Mouse (Mus musculus): ENCODE measurements around the gene Trpm8. TPM values are rescaled to one million over a fixed set of nuclear protein-coding genes. Genes with fewer than 3 reads are reported as not detected.

The Trpm8 gene
- polyA plus RNA-seq, 1 experiment from 2014 or later = 0.04 TPM

- no peak overlapping the region for H3K27ac ChIP-seq (replicated peaks in 1 of 2; ENCODE audit: control insufficient read depth in 1 of 2, insufficient read depth in 1 of 2, low read depth in 2 of 2, low read length in 2 of 2)
- H3K9me3 ChIP-seq (ENCODE audit: control insufficient read depth, low read length) = peaks cover 67% of the 10 kb centered on the region
- no peak overlapping the region for H3K4me2 ChIP-seq (ENCODE audit: low read length)
- H3K27me3 ChIP-seq (ENCODE audit: control insufficient read depth, insufficient read depth, low read length) = no peaks in the 10 kb centered on the region
- no peak for ATAC-seq (ENCODE audit: insufficient number of reproducible peaks, insufficient read depth, low FRiP score, low read depth)
- H3K4me1 ChIP-seq (ENCODE audit: control insufficient read depth in 2 of 2, insufficient read depth in 2 of 2, low read length in 2 of 2) = no peaks in the 10 kb centered on the region
- no peak overlapping the region for H3K9ac ChIP-seq (ENCODE audit: low read length)
- 31% methylated on average over 3 of the region's 3 CpGs for WGBS
- H3K36me3 ChIP-seq (ENCODE audit: control insufficient read depth, insufficient read depth, low read length) = no peaks in the 10 kb centered on the region
- H3K4me3 ChIP-seq (ENCODE audit: control insufficient read depth in 1 of 2, insufficient read depth in 1 of 2, low read depth in 1 of 2, low read length in 2 of 2) = no peak overlapping the region
These were observed 10.8 kb downstream of the Trpm8 start for GRCm38 (mm10) chr1:88288056-88288788.

GRCm38 (mm10) chr1:88288789-88289127 lies 11.3 kb downstream of the Trpm8 start:
- peaks cover 65% of the 10 kb centered on the region for H3K9me3 ChIP-seq (ENCODE audit: control insufficient read depth, low read length)
- no peak overlapping the region for H3K27ac ChIP-seq (replicated peaks in 1 of 2; ENCODE audit: control insufficient read depth in 1 of 2, insufficient read depth in 1 of 2, low read depth in 2 of 2, low read length in 2 of 2)
- H3K27me3 ChIP-seq (ENCODE audit: control insufficient read depth, insufficient read depth, low read length) = no peaks in the 10 kb centered on the region
- WGBS = 60% methylated on average over 3 of the region's 3 CpGs
- no peaks in the 10 kb centered on the region for H3K4me1 ChIP-seq (ENCODE audit: control insufficient read depth in 2 of 2, insufficient read depth in 2 of 2, low read length in 2 of 2)
- H3K9ac ChIP-seq (ENCODE audit: low read length) = no peak overlapping the region
- no peak overlapping the region for H3K4me2 ChIP-seq (ENCODE audit: low read length)
- H3K36me3 ChIP-seq (ENCODE audit: control insufficient read depth, insufficient read depth, low read length) = no peaks in the 10 kb centered on the region
- no peak for ATAC-seq (ENCODE audit: insufficient number of reproducible peaks, insufficient read depth, low FRiP score, low read depth)
- H3K4me3 ChIP-seq (ENCODE audit: control insufficient read depth in 1 of 2, insufficient read depth in 1 of 2, low read depth in 1 of 2, low read length in 2 of 2) = no peak overlapping the region

GRCm38 (mm10) chr1:88289152-88289551 lies 11.7 kb downstream of the Trpm8 start:
- no peaks in the 10 kb centered on the region for H3K36me3 ChIP-seq (ENCODE audit: control insufficient read depth, insufficient read depth, low read length)
- ATAC-seq (ENCODE audit: insufficient number of reproducible peaks, insufficient read depth, low FRiP score, low read depth) = no peak
- peaks cover 64% of the 10 kb centered on the region for H3K9me3 ChIP-seq (ENCODE audit: control insufficient read depth, low read length)
- no peak overlapping the region for H3K4me3 ChIP-seq (ENCODE audit: control insufficient read depth in 1 of 2, insufficient read depth in 1 of 2, low read depth in 1 of 2, low read length in 2 of 2)
- 49% methylated on average over 2 of the region's 2 CpGs for WGBS
- no peak overlapping the region for H3K4me2 ChIP-seq (ENCODE audit: low read length)
- H3K27ac ChIP-seq (replicated peaks in 1 of 2; ENCODE audit: control insufficient read depth in 1 of 2, insufficient read depth in 1 of 2, low read depth in 2 of 2, low read length in 2 of 2) = no peak overlapping the region
- no peak overlapping the region for H3K9ac ChIP-seq (ENCODE audit: low read length)
- no peaks in the 10 kb centered on the region for H3K27me3 ChIP-seq (ENCODE audit: control insufficient read depth, insufficient read depth, low read length)
- no peaks in the 10 kb centered on the region for H3K4me1 ChIP-seq (ENCODE audit: control insufficient read depth in 2 of 2, insufficient read depth in 2 of 2, low read length in 2 of 2)

- no peaks in the 10 kb centered on the region for H3K27me3 ChIP-seq (ENCODE audit: control insufficient read depth, insufficient read depth, low read length)
- H3K4me3 ChIP-seq (ENCODE audit: control insufficient read depth in 1 of 2, insufficient read depth in 1 of 2, low read depth in 1 of 2, low read length in 2 of 2) = no peak overlapping the region
- no peaks in the 10 kb centered on the region for H3K4me1 ChIP-seq (ENCODE audit: control insufficient read depth in 2 of 2, insufficient read depth in 2 of 2, low read length in 2 of 2)
- no peak overlapping the region for H3K4me2 ChIP-seq (ENCODE audit: low read length)
- no peak overlapping the region for H3K27ac ChIP-seq (replicated peaks in 1 of 2; ENCODE audit: control insufficient read depth in 1 of 2, insufficient read depth in 1 of 2, low read depth in 2 of 2, low read length in 2 of 2)
- no peaks in the 10 kb centered on the region for H3K36me3 ChIP-seq (ENCODE audit: control insufficient read depth, insufficient read depth, low read length)
- H3K9ac ChIP-seq (ENCODE audit: low read length) = no peak overlapping the region
- no peak for ATAC-seq (ENCODE audit: insufficient number of reproducible peaks, insufficient read depth, low FRiP score, low read depth)
- 35% methylated on average over 4 of the region's 4 CpGs for WGBS
- peaks cover 63% of the 10 kb centered on the region for H3K9me3 ChIP-seq (ENCODE audit: control insufficient read depth, low read length)
These were observed 12.5 kb downstream of the Trpm8 start for GRCm38 (mm10) chr1:88289917-88290316.

GRCm38 (mm10) chr1:88290511-88290910 lies 13.1 kb downstream of the Trpm8 start:
- H3K4me3 ChIP-seq (ENCODE audit: control insufficient read depth in 1 of 2, insufficient read depth in 1 of 2, low read depth in 1 of 2, low read length in 2 of 2) = no peak overlapping the region
- H3K4me1 ChIP-seq (ENCODE audit: control insufficient read depth in 2 of 2, insufficient read depth in 2 of 2, low read length in 2 of 2) = no peaks in the 10 kb centered on the region
- no peak overlapping the region for H3K27ac ChIP-seq (replicated peaks in 1 of 2; ENCODE audit: control insufficient read depth in 1 of 2, insufficient read depth in 1 of 2, low read depth in 2 of 2, low read length in 2 of 2)
- H3K27me3 ChIP-seq (ENCODE audit: control insufficient read depth, insufficient read depth, low read length) = no peaks in the 10 kb centered on the region
- 58% methylated on average over 1 of the region's 1 CpGs for WGBS
- no peak overlapping the region for H3K4me2 ChIP-seq (ENCODE audit: low read length)
- ATAC-seq (ENCODE audit: insufficient number of reproducible peaks, insufficient read depth, low FRiP score, low read depth) = no peak
- no peak overlapping the region for H3K9ac ChIP-seq (ENCODE audit: low read length)
- no peaks in the 10 kb centered on the region for H3K36me3 ChIP-seq (ENCODE audit: control insufficient read depth, insufficient read depth, low read length)
- H3K9me3 ChIP-seq (ENCODE audit: control insufficient read depth, low read length) = peaks cover 62% of the 10 kb centered on the region

GRCm38 (mm10) chr1:88291409-88292005 lies 14.0 kb downstream of the Trpm8 start:
- peaks cover 62% of the 10 kb centered on the region for H3K9me3 ChIP-seq (ENCODE audit: control insufficient read depth, low read length)

GRCm38 (mm10) chr1:88292057-88292456 lies 14.6 kb downstream of the Trpm8 start:
- ATAC-seq (ENCODE audit: insufficient number of reproducible peaks, insufficient read depth, low FRiP score, low read depth) = no peak
- WGBS = 50% methylated on average over 2 of the region's 2 CpGs
- H3K9me3 ChIP-seq (ENCODE audit: control insufficient read depth, low read length) = peaks cover 59% of the 10 kb centered on the region

More at GRCm38 (mm10) chr1:88291409-88292005, 14.0 kb downstream of the Trpm8 start:
- no peak for ATAC-seq (ENCODE audit: insufficient number of reproducible peaks, insufficient read depth, low FRiP score, low read depth)
- Histone ChIP-seq H3K4me3 (ENCODE audit: control insufficient read depth in 1 of 2, insufficient read depth in 1 of 2, low read depth in 1 of 2, low read length in 2 of 2) (no peak overlapping the region), H3K4me1 (ENCODE audit: control insufficient read depth in 2 of 2, insufficient read depth in 2 of 2, low read length in 2 of 2) (no peaks in the 10 kb centered on the region), H3K27me3 (ENCODE audit: control insufficient read depth, insufficient read depth, low read length) (no peaks in the 10 kb centered on the region), H3K27ac (replicated peaks in 1 of 2; ENCODE audit: control insufficient read depth in 1 of 2, insufficient read depth in 1 of 2, low read depth in 2 of 2, low read length in 2 of 2) (no peak overlapping the region), H3K9ac (ENCODE audit: low read length) (no peak overlapping the region), H3K36me3 (ENCODE audit: control insufficient read depth, insufficient read depth, low read length) (no peaks in the 10 kb centered on the region), H3K4me2 (ENCODE audit: low read length) (no peak overlapping the region)
- 49% methylated on average over 3 of the region's 3 CpGs for WGBS

GRCm38 (mm10) chr1:88294650-88295049 lies 17.2 kb downstream of the Trpm8 start:
- Histone ChIP-seq H3K36me3 (ENCODE audit: control insufficient read depth, insufficient read depth, low read length) (no peaks in the 10 kb centered on the region), H3K27ac (replicated peaks in 1 of 2; ENCODE audit: control insufficient read depth in 1 of 2, insufficient read depth in 1 of 2, low read depth in 2 of 2, low read length in 2 of 2) (no peak overlapping the region), H3K27me3 (ENCODE audit: control insufficient read depth, insufficient read depth, low read length) (no peaks in the 10 kb centered on the region), H3K9me3 (ENCODE audit: control insufficient read depth, low read length) (peaks cover 67% of the 10 kb centered on the region), H3K9ac (ENCODE audit: low read length) (no peak overlapping the region), H3K4me1 (ENCODE audit: control insufficient read depth in 2 of 2, insufficient read depth in 2 of 2, low read length in 2 of 2) (no peaks in the 10 kb centered on the region), H3K4me2 (ENCODE audit: low read length) (no peak overlapping the region), H3K4me3 (ENCODE audit: control insufficient read depth in 1 of 2, insufficient read depth in 1 of 2, low read depth in 1 of 2, low read length in 2 of 2) (no peak overlapping the region)
- WGBS = 13% methylated on average over 1 of the region's 1 CpGs
- no peak for ATAC-seq (ENCODE audit: insufficient number of reproducible peaks, insufficient read depth, low FRiP score, low read depth)

More at GRCm38 (mm10) chr1:88292057-88292456, 14.6 kb downstream of the Trpm8 start:
- Histone ChIP-seq H3K4me1 (ENCODE audit: control insufficient read depth in 2 of 2, insufficient read depth in 2 of 2, low read length in 2 of 2) (no peaks in the 10 kb centered on the region), H3K36me3 (ENCODE audit: control insufficient read depth, insufficient read depth, low read length) (no peaks in the 10 kb centered on the region), H3K4me3 (ENCODE audit: control insufficient read depth in 1 of 2, insufficient read depth in 1 of 2, low read depth in 1 of 2, low read length in 2 of 2) (no peak overlapping the region), H3K27me3 (ENCODE audit: control insufficient read depth, insufficient read depth, low read length) (no peaks in the 10 kb centered on the region), H3K27ac (replicated peaks in 1 of 2; ENCODE audit: control insufficient read depth in 1 of 2, insufficient read depth in 1 of 2, low read depth in 2 of 2, low read length in 2 of 2) (no peak overlapping the region), H3K9ac (ENCODE audit: low read length) (no peak overlapping the region), H3K4me2 (ENCODE audit: low read length) (no peak overlapping the region)
